Mouse (Mus musculus) lung, postnatal 0 days (tissue): ENCODE results near the gene Dusp11.

Experiments
- CTCF ChIP-seq: IDR thresholded peaks from 2 replicates; pipeline ENCODE4 v1.5.1; 2016; ENCODE audit warnings: antibody characterized with exemption, mild to moderate bottlenecking
- EP300 ChIP-seq: IDR thresholded peaks from 2 replicates; pipeline ENCODE4 v1.6.1; 2016; ENCODE audit warnings: antibody characterized with exemption, mild to moderate bottlenecking, control low read depth

DNA sequence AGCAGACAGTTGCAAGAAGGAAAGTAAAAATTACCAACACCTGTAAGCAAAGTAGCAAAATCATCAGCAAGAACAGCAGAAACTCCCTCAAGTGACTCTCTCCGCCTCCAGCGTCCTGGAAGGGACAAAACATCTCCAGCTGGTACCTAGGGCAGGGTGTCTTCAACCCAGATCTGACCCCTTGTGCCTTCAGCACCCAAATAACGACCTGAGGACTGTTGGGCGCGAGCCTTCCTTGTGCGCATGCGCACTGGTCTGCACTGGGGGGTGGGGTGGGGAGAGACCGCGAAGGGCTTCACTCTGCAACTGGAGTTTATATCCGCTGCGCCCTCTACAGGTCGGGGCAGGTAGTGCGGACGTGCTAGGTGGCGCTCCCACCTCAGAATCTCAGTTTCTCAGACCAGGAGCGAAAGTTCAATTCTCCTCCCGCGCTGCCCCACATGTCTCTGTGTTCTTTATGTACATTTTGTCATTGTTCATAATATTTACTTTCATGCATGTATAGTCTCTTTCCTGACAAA, 42.0 kb upstream of the Dusp11 start:
- peak; percentile 62 for TF ChIP-seq CTCF
- TF ChIP-seq EP300, result no peak
